ENCODE assay signal across 8 mouse cellular contexts in the genomic region with DNA sequence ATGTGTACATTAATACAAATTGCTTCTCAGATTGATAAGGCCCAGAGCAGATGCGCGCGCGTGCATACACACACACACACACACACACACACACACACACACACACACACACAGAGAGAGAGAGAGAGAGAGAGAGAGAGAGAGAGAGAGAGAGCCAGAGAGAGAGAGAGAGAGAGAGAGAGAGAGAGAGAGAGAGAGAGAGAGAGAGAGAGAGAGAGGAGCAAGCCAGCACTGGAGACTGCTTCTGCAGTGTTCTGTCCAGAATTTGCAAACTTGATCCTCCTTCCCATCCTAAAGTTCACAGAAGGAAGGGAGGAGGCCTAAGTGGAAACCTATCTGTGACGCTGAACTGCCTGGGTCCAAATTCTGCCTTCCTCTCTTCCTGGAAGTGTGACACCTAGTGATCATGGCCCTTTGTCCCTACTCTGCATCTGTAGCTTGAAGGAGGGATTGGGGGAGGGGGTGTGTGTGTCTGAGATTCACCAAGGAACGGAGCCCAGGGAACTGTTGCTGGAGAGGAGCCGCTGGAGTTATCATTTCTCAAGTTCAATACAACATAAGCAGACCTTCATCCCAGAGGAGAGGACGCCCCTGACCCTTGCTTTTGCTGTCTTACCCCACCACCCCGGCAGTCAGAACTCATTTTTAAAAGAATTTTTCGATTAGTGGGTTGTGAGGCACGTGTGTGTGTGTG. TPM values are rescaled to one million over a fixed set of nuclear protein-coding genes. Genes with fewer than 3 reads are reported as not detected.
DNase-seq lines count a peak whose midpoint lies in the region; ATAC-seq and TF ChIP-seq lines count a peak whose summit lies in the region.
"Had no signal": no experiment of that assay in that cellular context is flagged by ENCODE, and none has a peak within 500 bp of the region (broad histone marks: within the 10 kb centered on the region; RNA-seq: fewer than 3 reads in every experiment).

No protein-coding gene starts in this region.

- H3K9ac ChIP-seq in lung, postnatal 0 days (replicated peaks; ENCODE audit: low read depth) = no peak overlapping the region
- H3K9ac ChIP-seq in neural tube, embryonic 13.5 days = peak overlapping the region; percentile 79

- H3K36me3 ChIP-seq in lung, postnatal 0 days (ENCODE audit: insufficient read depth, low read length) = no peaks in the 10 kb centered on the region
- peaks cover 5% of the 10 kb centered on the region; the same call in 1 of the 2 replicates for H3K36me3 ChIP-seq in neural tube, embryonic 13.5 days

- no peak for DNase-seq in lung, postnatal 0 days (ENCODE audit: low spot score)
- no peak for DNase-seq in lung, postnatal 25 days (ENCODE audit: low spot score)
- peak; percentile 52 for DNase-seq in embryo, embryonic 11 days
- DNase-seq in adrenal gland, adult 18-20 months (ENCODE audit: low spot score in 2 of 2) = no peak
- no peak for DNase-seq in layer of hippocampus, adult 18-20 months (ENCODE audit: low spot score in 2 of 2)

- no peak for TF ChIP-seq CTCF in lung, postnatal 0 days (IDR thresholded peaks at IDR 0.05)

- ATAC-seq in lung, postnatal 0 days = no peak
- peak; percentile 20 for ATAC-seq in inflammation-experienced regulatory T-cells, adult 6 months
- peak; percentile 30 for ATAC-seq in neural tube, embryonic 13.5 days (ENCODE audit: low read depth)

- WGBS in lung, postnatal 0 days = 28% methylated on average over 11 of the region's 11 CpGs
- 29% methylated on average over 10 of the region's 11 CpGs for WGBS in neural tube, embryonic 13.5 days

- H3K4me3 ChIP-seq in lung, postnatal 0 days (ENCODE audit: low read depth, low read length) = peak overlapping the region; percentile 59
- peak overlapping the region; percentile 73 for H3K4me3 ChIP-seq in neural tube, embryonic 13.5 days

- no peak overlapping the region for H3K27ac ChIP-seq in lung, postnatal 0 days (ENCODE audit: low read length)
- peak overlapping the region; percentile 85 for H3K27ac ChIP-seq in neural tube, embryonic 13.5 days (replicated peaks)

- H3K4me2 ChIP-seq in lung, postnatal 0 days (replicated peaks; ENCODE audit: low read depth, low read length) = peak overlapping the region; percentile 87
- H3K4me2 ChIP-seq in neural tube, embryonic 13.5 days = peak overlapping the region; percentile 78

- no peak for TF ChIP-seq EP300 in lung, postnatal 0 days (IDR thresholded peaks at IDR 0.05)

- H3K4me1 ChIP-seq in lung, postnatal 0 days (ENCODE audit: insufficient read depth, low read depth, low read length) = no peaks in the 10 kb centered on the region
- peaks cover 23% of the 10 kb centered on the region for H3K4me1 ChIP-seq in neural tube, embryonic 13.5 days (replicated peaks)

- no peaks in the 10 kb centered on the region for H3K9me3 ChIP-seq in lung, postnatal 0 days (ENCODE audit: low read length)
- H3K9me3 ChIP-seq in neural tube, embryonic 13.5 days = no peaks in the 10 kb centered on the region

- H3K27me3 ChIP-seq in lung, postnatal 0 days (replicated peaks; ENCODE audit: insufficient read depth, low read length) = no peaks in the 10 kb centered on the region
- H3K27me3 ChIP-seq in neural tube, embryonic 13.5 days = no peaks in the 10 kb centered on the region

RNA-seq across cellular contexts. Expression of a gene that starts 7.2 kb away (rescaled TPM):
- 10.7 and 11.5 TPM in 2 replicates for polyA plus RNA-seq in lung, postnatal 0 days (2015; fragmentation: Nextera tagmentation; extraction: Ambion mirVana)
- polyA plus RNA-seq in inflammation-experienced regulatory T-cells, adult 6 months (2017; shearing (Covaris generic)) = 10 to 100 TPM in 1 of 3 experiments, 1 to 10 TPM in 2; 6.8 to 10.1 (median 8.8) TPM
- 60.7 and 63.7 TPM in 2 replicates for polyA plus RNA-seq in neural tube, embryonic 13.5 days (2015; fragmentation: Nextera tagmentation; extraction: Ambion mirVana)
- 10 to 100 TPM; 46.8 to 66.4 TPM for total RNA-seq in adrenal gland, adult 18-20 months (2021)
- total RNA-seq in layer of hippocampus, adult 18-20 months (2021) = 100 to 1,000 TPM; 130 to 135 TPM

RNA-seq across cellular contexts. Expression of a gene that starts 34.3 kb away (rescaled TPM):
- 0.11 and 0.13 TPM in 2 replicates for polyA plus RNA-seq in lung, postnatal 0 days (2015; fragmentation: Nextera tagmentation; extraction: Ambion mirVana)
- polyA plus RNA-seq in inflammation-experienced regulatory T-cells, adult 6 months (2017; shearing (Covaris generic)) = not detected
- polyA plus RNA-seq in neural tube, embryonic 13.5 days (2015; fragmentation: Nextera tagmentation; extraction: Ambion mirVana) = not detected in 2 replicates
- under 1 TPM in 1 of 2 experiments, not detected in 1; 0.99 TPM for total RNA-seq in adrenal gland, adult 18-20 months (2021)
- total RNA-seq in layer of hippocampus, adult 18-20 months (2021) = not detected
- total RNA-seq: heart, postnatal 14 days had no signal
